Mouse (Mus musculus): ENCODE measurements around the gene Mgat3. TPM values are rescaled to one million over a fixed set of nuclear protein-coding genes. Genes with fewer than 3 reads are reported as not detected.

Gene Mgat3
- polyA plus RNA-seq, 1 experiment from 2014 or later: 16.3 TPM

GRCm38 (mm10) chr15:80258240-80259170 is 85.0 kb downstream of the Mgat3 start:
- Histone ChIP-seq H3K9ac (no peak overlapping the region), H3K27me3 (replicated peaks) (no peaks in the 10 kb centered on the region), H3K4me2 (0 out of 2 replicates have a peak overlapping the region, but pooled peaks have one; percentile 6), H3K36me3 (replicated peaks) (peaks cover 27% of the 10 kb centered on the region), H3K4me1 (peaks cover 62% of the 10 kb centered on the region), H3K4me3 (no peak overlapping the region), H3K9me3 (no peaks in the 10 kb centered on the region), H3K27ac (peak overlapping the region; percentile 100)
- WGBS: 67% methylated on average over 11 of the region's 11 CpGs
- no peak for ATAC-seq (replicated peaks)

GRCm38 (mm10) chr15:80259406-80260045 is 86.0 kb downstream of the Mgat3 start:
- no peak for ATAC-seq (replicated peaks)
- H3K27me3 ChIP-seq (replicated peaks): no peaks in the 10 kb centered on the region
- H3K27ac ChIP-seq: no peak overlapping the region
- no peak overlapping the region for H3K4me2 ChIP-seq
- WGBS: 77% methylated on average over 8 of the region's 8 CpGs
- no peak overlapping the region for H3K9ac ChIP-seq
- no peak overlapping the region for H3K4me3 ChIP-seq
- peaks cover 27% of the 10 kb centered on the region for H3K36me3 ChIP-seq (replicated peaks)
- no peaks in the 10 kb centered on the region for H3K9me3 ChIP-seq
- peaks cover 57% of the 10 kb centered on the region for H3K4me1 ChIP-seq

- no peak for ATAC-seq (replicated peaks)
- 13% methylated on average over 3 of the region's 3 CpGs for WGBS
These were observed 87.2 kb downstream of the Mgat3 start for GRCm38 (mm10) chr15:80260677-80261076.

GRCm38 (mm10) chr15:80261100-80261499 is 87.6 kb downstream of the Mgat3 start:
- Histone ChIP-seq H3K4me2 (no peak overlapping the region), H3K4me1 (peaks cover 58% of the 10 kb centered on the region), H3K4me3 (no peak overlapping the region), H3K36me3 (replicated peaks) (peaks cover 27% of the 10 kb centered on the region), H3K9me3 (no peaks in the 10 kb centered on the region), H3K9ac (no peak overlapping the region), H3K27me3 (replicated peaks) (no peaks in the 10 kb centered on the region), H3K27ac (0 out of 2 replicates have a peak overlapping the region, but pooled peaks have one; percentile 36)
- no peak for ATAC-seq (replicated peaks)
- 88% methylated on average over 7 of the region's 7 CpGs for WGBS

More at GRCm38 (mm10) chr15:80260677-80261076, 87.2 kb downstream of the Mgat3 start:
- H3K9me3 ChIP-seq: no peaks in the 10 kb centered on the region
- no peak overlapping the region for H3K4me3 ChIP-seq
- H3K27me3 ChIP-seq (replicated peaks): no peaks in the 10 kb centered on the region
- H3K36me3 ChIP-seq (replicated peaks): peaks cover 27% of the 10 kb centered on the region
- no peak overlapping the region for H3K4me2 ChIP-seq
- peaks cover 58% of the 10 kb centered on the region for H3K4me1 ChIP-seq
- H3K9ac ChIP-seq: no peak overlapping the region
- H3K27ac ChIP-seq: 0 out of 2 replicates have a peak overlapping the region, but pooled peaks have one; percentile 36

- H3K4me3 ChIP-seq: peak within 1 kb of the TSS; percentile 85
- peak; percentile 85 for ATAC-seq (replicated peaks)
- no peaks in the 10 kb centered on the region for H3K27me3 ChIP-seq (replicated peaks)
- H3K4me1 ChIP-seq: peaks cover 33% of the 10 kb centered on the region
- no peaks in the 10 kb centered on the region for H3K9me3 ChIP-seq
- 1% methylated on average over 66 of the region's 66 CpGs for WGBS
- H3K4me2 ChIP-seq: peak within 1 kb of the TSS; percentile 84
- peak within 1 kb of the TSS; percentile 79 for H3K9ac ChIP-seq
- H3K27ac ChIP-seq: peak within 1 kb of the TSS; percentile 77
- peaks cover 5% of the 10 kb centered on the region; the same call in 1 of the 2 replicates for H3K36me3 ChIP-seq (replicated peaks)
These were observed 90.4 kb downstream of the Mgat3 start, which contains the start of gene Rps19bp1 for GRCm38 (mm10) chr15:80263610-80264575. Gene Rps19bp1, minus strand, starts transcription at chr15:80264315.

Other genes starting within 250 kb of the Mgat3 start
- gene Cbx7, start 202.6 kb upstream of the Mgat3 start, polyA plus RNA-seq (2015; fragmentation: Nextera tagmentation; extraction: Ambion mirVana): 4.7 and 5.8 TPM in 2 replicates
- 4.4 and 4.8 TPM in 2 replicates for gene Pdgfb, start 158.7 kb upstream of the Mgat3 start, polyA plus RNA-seq (2015; fragmentation: Nextera tagmentation; extraction: Ambion mirVana)
- 61.4 and 62.1 TPM in 2 replicates for gene Syngr1, start 82.4 kb upstream of the Mgat3 start, polyA plus RNA-seq (2015; fragmentation: Nextera tagmentation; extraction: Ambion mirVana)
- gene Rpl3, start 81.9 kb upstream of the Mgat3 start, polyA plus RNA-seq (2015; fragmentation: Nextera tagmentation; extraction: Ambion mirVana): 522 and 525 TPM in 2 replicates
- 42.5 and 43.5 TPM in 2 replicates for gene Tab1, start 40.6 kb upstream of the Mgat3 start, polyA plus RNA-seq (2015; fragmentation: Nextera tagmentation; extraction: Ambion mirVana)
- 35.8 and 39.3 TPM in 2 replicates for gene Mief1, start 60.3 kb downstream of the Mgat3 start, polyA plus RNA-seq (2015; fragmentation: Nextera tagmentation; extraction: Ambion mirVana)
- gene AC140267.1, start 62.1 kb downstream of the Mgat3 start, polyA plus RNA-seq (2015; fragmentation: Nextera tagmentation; extraction: Ambion mirVana): 2.3 TPM in 1 of 2 replicates, not detected in the other
- 120 and 121 TPM in 2 replicates for gene Atf4, start 81.5 kb downstream of the Mgat3 start, polyA plus RNA-seq (2015; fragmentation: Nextera tagmentation; extraction: Ambion mirVana)
- gene Rps19bp1, start 90.6 kb downstream of the Mgat3 start, polyA plus RNA-seq (2015; fragmentation: Nextera tagmentation; extraction: Ambion mirVana): 69.2 and 75.5 TPM in 2 replicates
- gene Cacna1i, start 113.5 kb downstream of the Mgat3 start, polyA plus RNA-seq (2015; fragmentation: Nextera tagmentation; extraction: Ambion mirVana): 1.1 and 1.8 TPM in 2 replicates